Mouse (Mus musculus): Measurements from ENCODE around the gene Snx9.

The Snx9 gene

GRCm38 (mm10) chr17:5934554-5935324 lies 93.6 kb downstream of the Snx9 start:
- peak; percentile 66 for DNase-seq

- DNase-seq, result no peak
These were observed 94.6 kb downstream of the Snx9 start for GRCm38 (mm10) chr17:5935680-5936079.

- DNase-seq, result no peak
These were observed 95.1 kb downstream of the Snx9 start for GRCm38 (mm10) chr17:5936276-5936675.

- DNase-seq, result peak; percentile 37
These were observed 96.3 kb downstream of the Snx9 start for GRCm38 (mm10) chr17:5937441-5937840.

GRCm38 (mm10) chr17:5939871-5940270 lies 98.7 kb downstream of the Snx9 start:
- DNase-seq, result no peak

GRCm38 (mm10) chr17:5940792-5941191 lies 99.7 kb downstream of the Snx9 start:
- DNase-seq, result peak; percentile 72

- peak; percentile 40 for DNase-seq
These were observed 100.3 kb downstream of the Snx9 start, which contains the start of gene Synj2 for GRCm38 (mm10) chr17:5941230-5942043. TSS of gene Synj2 (plus strand) at chr17:5941280.

- no peak for DNase-seq
These were observed 101.0 kb downstream of the Snx9 start for GRCm38 (mm10) chr17:5942156-5942555.

- no peak for DNase-seq
These were observed 101.9 kb downstream of the Snx9 start for GRCm38 (mm10) chr17:5943053-5943452.

- no peak for DNase-seq
These were observed 105.9 kb downstream of the Snx9 start for GRCm38 (mm10) chr17:5947039-5947438.

- no peak for DNase-seq
These were observed 111.3 kb downstream of the Snx9 start for GRCm38 (mm10) chr17:5952455-5952854.

GRCm38 (mm10) chr17:5956350-5957000 lies 115.3 kb downstream of the Snx9 start:
- no peak for DNase-seq

- no peak for DNase-seq
These were observed 116.0 kb downstream of the Snx9 start for GRCm38 (mm10) chr17:5957097-5957496.

GRCm38 (mm10) chr17:5958229-5958628 lies 117.1 kb downstream of the Snx9 start:
- no peak for DNase-seq

- no peak for DNase-seq
These were observed 117.5 kb downstream of the Snx9 start for GRCm38 (mm10) chr17:5958636-5959035.

- no peak for DNase-seq
These were observed 118.0 kb downstream of the Snx9 start for GRCm38 (mm10) chr17:5959096-5959495.

- DNase-seq, result no peak
These were observed 118.7 kb downstream of the Snx9 start for GRCm38 (mm10) chr17:5959802-5960201.

- no peak for DNase-seq
These were observed 122.6 kb downstream of the Snx9 start for GRCm38 (mm10) chr17:5963766-5964165.

- DNase-seq, result no peak
These were observed 124.1 kb downstream of the Snx9 start for GRCm38 (mm10) chr17:5965084-5965781.

GRCm38 (mm10) chr17:5966706-5967105 lies 125.6 kb downstream of the Snx9 start:
- DNase-seq, result no peak

GRCm38 (mm10) chr17:5968562-5968961 lies 127.4 kb downstream of the Snx9 start:
- no peak for DNase-seq

- DNase-seq, result no peak
These were observed 128.1 kb downstream of the Snx9 start for GRCm38 (mm10) chr17:5969246-5969645.

GRCm38 (mm10) chr17:5970298-5970821 lies 129.2 kb downstream of the Snx9 start:
- DNase-seq, result no peak

Data from cerebellum, adult 11 months (tissue).